Mouse (Mus musculus) MEL (cell line): ENCODE results near the gene Ncam2.

ENCODE experiments used
- CTCF ChIP-seq, 3 experiments: IDR thresholded peaks in 2 of 3; conservative IDR thresholded peaks in 1 of 3; 2 replicates each; pipeline ENCODE4 v1.5.1; 2011 to 2012; ENCODE audit warnings: low read length in 3 of 3, low read depth in 2 of 3, mild to moderate bottlenecking in 2 of 3, improper control_type of control experiment in 1 of 3, inconsistent platforms in 1 of 3, mixed read lengths in 1 of 3, moderate library complexity in 1 of 3; ENCODE audit not compliant: control insufficient read depth in 1 of 3, insufficient read depth in 1 of 3, poor library complexity in 1 of 3, severe bottlenecking in 1 of 3
- HCFC1 ChIP-seq: IDR thresholded peaks from 2 replicates; pipeline ENCODE4 v1.6.1; 2012; ENCODE audit warnings: low read depth, mild to moderate bottlenecking, inconsistent platforms, low read length, improper control_type of control experiment, moderate library complexity
- KAT2A ChIP-seq: conservative IDR thresholded peaks from 2 replicates; pipeline ENCODE4 v1.6.1; 2012; ENCODE audit warnings: low read depth, low read length, improper control_type of control experiment, inconsistent platforms
- MAFK ChIP-seq: IDR thresholded peaks from 2 replicates; pipeline ENCODE4 v1.6.1; 2011; ENCODE audit warnings: low read depth, mild to moderate bottlenecking, low read length, improper control_type of control experiment, borderline replicate concordance
- MAX ChIP-seq: IDR thresholded peaks from 2 replicates; pipeline ENCODE4 v1.6.1; 2011; ENCODE audit warnings: low read length, improper control_type of control experiment
- MYC ChIP-seq: IDR thresholded peaks from 2 replicates; pipeline ENCODE4 v1.6.1; 2011; ENCODE audit warnings: low read depth, mild to moderate bottlenecking, low read length, improper control_type of control experiment, moderate library complexity
- POLR2A ChIP-seq, 2 experiments: IDR thresholded peaks; 2 replicates each; pipeline ENCODE4 v1.6.1; 2011 to 2012; ENCODE audit warnings: low read length in 2 of 2, mild to moderate bottlenecking in 2 of 2, control low read depth in 1 of 2, improper control_type of control experiment in 1 of 2, low read depth in 1 of 2, moderate library complexity in 1 of 2; ENCODE audit not compliant: control insufficient read depth in 1 of 2, insufficient read depth in 1 of 2, poor library complexity in 1 of 2
- TBP ChIP-seq: IDR thresholded peaks from 2 replicates; pipeline ENCODE4 v1.8.0; 2011; ENCODE audit warnings: low read depth, low read length, improper control_type of control experiment
- TCF12 ChIP-seq: IDR thresholded peaks from 2 replicates; pipeline ENCODE4 v1.6.1; 2014; ENCODE audit warnings: low read depth, mild to moderate bottlenecking, inconsistent platforms, low read length, improper control_type of control experiment, moderate library complexity
- USF1 ChIP-seq: IDR thresholded peaks from 2 replicates; pipeline ENCODE4 v1.6.1; 2014; ENCODE audit warnings: low read depth, mild to moderate bottlenecking, inconsistent platforms, low read length, improper control_type of control experiment, moderate library complexity

DNA sequence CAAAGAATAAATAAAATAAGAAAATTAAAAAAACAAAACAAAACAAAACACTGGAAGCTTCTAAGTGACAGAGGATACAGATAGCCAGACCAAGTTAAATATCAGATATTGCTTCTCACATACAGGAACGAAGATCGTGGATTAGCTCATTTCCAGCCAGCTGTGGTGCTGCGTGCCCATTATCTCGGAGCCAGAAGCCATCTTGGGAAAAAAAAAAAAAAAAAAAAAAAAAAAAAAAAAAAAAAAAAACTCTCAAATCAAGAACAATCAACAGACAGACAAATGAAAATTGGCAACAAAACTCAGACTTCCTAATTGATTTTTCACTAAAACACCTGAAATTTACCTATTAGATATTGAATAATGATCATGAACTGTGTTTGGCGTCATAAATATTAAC is 20.7 kb upstream of the Ncam2 start:
- TF ChIP-seq MAFK (no peak), CTCF (IDR thresholded peaks at IDR 0.05 in 2 of 3, conservative IDR thresholded peaks at IDR 0.05 in 1 of 3; ENCODE audit: control insufficient read depth in 1 of 3, insufficient read depth in 1 of 3, low read depth in 2 of 3, low read length in 3 of 3, poor library complexity in 1 of 3, severe bottlenecking in 1 of 3) (no peak), USF1 (no peak), KAT2A (no peak), MYC (no peak), POLR2A (IDR thresholded peaks at IDR 0.05; ENCODE audit: control insufficient read depth in 1 of 2, insufficient read depth in 1 of 2, low read depth in 1 of 2, low read length in 2 of 2, poor library complexity in 1 of 2) (no peak), HCFC1 (no peak), TBP (no peak), TCF12 (no peak), MAX (no peak)
